Mouse (Mus musculus) MEL (cell line): ENCODE measurements around the gene Lsmem1. TPM values are rescaled to one million over a fixed set of nuclear protein-coding genes. Genes with fewer than 3 reads are reported as not detected.

Experiments
- DNase-seq: peaks from one replicate; pipeline ENCODE4 v3.0.0; 2011; ENCODE audit warnings: low read depth, low spot score
- H3K27ac ChIP-seq: 2 replicates; pipeline ENCODE4 v1.5.1; 2012; ENCODE audit warnings: low read depth, mild to moderate bottlenecking, control low read depth, low read length, moderate library complexity; ENCODE audit not compliant: control insufficient read depth
- H3K27me3 ChIP-seq, 2 experiments: fragments of 150-350 bp in 1 of 2; sonication (generic) in 1 of 2; 2 replicates each; pipeline ENCODE4 v1.6.1; 2012; ENCODE audit warnings: low read length in 2 of 2, mild to moderate bottlenecking in 2 of 2, improper control_type of control experiment in 1 of 2, moderate library complexity in 1 of 2; ENCODE audit not compliant: insufficient read depth in 2 of 2, control insufficient read depth in 1 of 2
- H3K36me3 ChIP-seq, 2 experiments: 2 replicates each; pipeline ENCODE4 v1.6.1; 2012 to 2014; ENCODE audit warnings: low read length in 2 of 2, improper control_type of control experiment in 1 of 2, inconsistent platforms in 1 of 2, mild to moderate bottlenecking in 1 of 2; ENCODE audit not compliant: insufficient read depth in 2 of 2, control insufficient read depth in 1 of 2
- H3K4me1 ChIP-seq, 2 experiments: fragments of 150-350 bp in 1 of 2; sonication (generic) in 1 of 2; 2 replicates each; pipeline ENCODE4 v1.6.1; 2012; ENCODE audit warnings: low read length in 2 of 2, improper control_type of control experiment in 1 of 2, mild to moderate bottlenecking in 1 of 2; ENCODE audit not compliant: insufficient read depth in 2 of 2, control insufficient read depth in 1 of 2
- H3K4me3 ChIP-seq, 2 experiments: fragments of 150-350 bp in 1 of 2; sonication (generic) in 1 of 2; 2 replicates each; pipeline ENCODE4 v1.5.1; 2012; ENCODE audit warnings: low read depth in 2 of 2, low read length in 2 of 2, mild to moderate bottlenecking in 2 of 2, moderate library complexity in 2 of 2, control low read depth in 1 of 2, improper control_type of control experiment in 1 of 2; ENCODE audit not compliant: control insufficient read depth in 1 of 2, insufficient read depth in 1 of 2
- H3K79me2 ChIP-seq: 2 replicates; pipeline ENCODE4 v1.6.1; 2012; ENCODE audit warnings: mild to moderate bottlenecking, low read length, moderate library complexity; ENCODE audit not compliant: control insufficient read depth, poor library complexity, insufficient read depth
- H3K9ac ChIP-seq: 2 replicates; pipeline ENCODE4 v1.6.1; 2012; ENCODE audit warnings: low read depth, mild to moderate bottlenecking, control low read depth, low read length, moderate library complexity; ENCODE audit not compliant: control insufficient read depth, poor library complexity, severe bottlenecking
- H3K9me3 ChIP-seq: fragments of 150-350 bp; sonication (generic); replicated peaks from 2 replicates; pipeline ENCODE4 v1.6.1; 2012; ENCODE audit warnings: mild to moderate bottlenecking, low read length, improper control_type of control experiment, moderate library complexity; ENCODE audit not compliant: insufficient read depth
- EP300 ChIP-seq, 2 experiments: IDR thresholded peaks; 2 replicates each; pipeline ENCODE4 v1.6.1; 2011; ENCODE audit warnings: improper control_type of control experiment in 2 of 2, low read length in 2 of 2, low read depth in 1 of 2, mild to moderate bottlenecking in 1 of 2
- ETS1 ChIP-seq: IDR thresholded peaks from 2 replicates; pipeline ENCODE4 v1.6.1; 2012; ENCODE audit warnings: low read depth, mild to moderate bottlenecking, inconsistent platforms, low read length, improper control_type of control experiment, moderate library complexity
- GATA1 ChIP-seq: IDR thresholded peaks from 2 replicates; pipeline ENCODE4 v1.6.1; 2011; ENCODE audit warnings: low read depth, low read length, improper control_type of control experiment
- JUND ChIP-seq: IDR thresholded peaks from 2 replicates; pipeline ENCODE4 v1.6.1; 2011; ENCODE audit warnings: low read depth, mild to moderate bottlenecking, improper control_type of control experiment, low read length
- POLR2A ChIP-seq, 2 experiments: IDR thresholded peaks; 2 replicates each; pipeline ENCODE4 v1.6.1; 2011 to 2012; ENCODE audit warnings: low read length in 2 of 2, mild to moderate bottlenecking in 2 of 2, control low read depth in 1 of 2, improper control_type of control experiment in 1 of 2, low read depth in 1 of 2, moderate library complexity in 1 of 2; ENCODE audit not compliant: control insufficient read depth in 1 of 2, insufficient read depth in 1 of 2, poor library complexity in 1 of 2
- POLR2AphosphoS2 ChIP-seq: IDR thresholded peaks from 2 replicates; pipeline ENCODE4 v1.6.1; 2011; ENCODE audit warnings: low read length, improper control_type of control experiment
- POLR2AphosphoS5 ChIP-seq: IDR thresholded peaks from 2 replicates; pipeline ENCODE4 v1.6.1; 2012; ENCODE audit warnings: low read depth, borderline replicate concordance, mild to moderate bottlenecking, inconsistent platforms, low read length, moderate library complexity, mixed read lengths
- RAD21 ChIP-seq: IDR thresholded peaks from 2 replicates; pipeline ENCODE4 v1.6.1; 2011; ENCODE audit warnings: mild to moderate bottlenecking, low read depth, low read length, improper control_type of control experiment
- RCOR1 ChIP-seq: IDR thresholded peaks from 2 replicates; pipeline ENCODE4 v1.6.1; 2012; ENCODE audit warnings: low read depth, mild to moderate bottlenecking, inconsistent platforms, low read length, improper control_type of control experiment
- SIN3A ChIP-seq: IDR thresholded peaks from 2 replicates; pipeline ENCODE4 v1.6.1; 2012; ENCODE audit warnings: low read length, improper control_type of control experiment, inconsistent platforms
- TCF12 ChIP-seq: IDR thresholded peaks from 2 replicates; pipeline ENCODE4 v1.6.1; 2014; ENCODE audit warnings: low read depth, mild to moderate bottlenecking, inconsistent platforms, low read length, improper control_type of control experiment, moderate library complexity
- USF1 ChIP-seq: IDR thresholded peaks from 2 replicates; pipeline ENCODE4 v1.6.1; 2014; ENCODE audit warnings: low read depth, mild to moderate bottlenecking, inconsistent platforms, low read length, improper control_type of control experiment, moderate library complexity
- ZNF384 ChIP-seq: IDR thresholded peaks from 2 replicates; pipeline ENCODE4 v1.6.1; 2012; ENCODE audit warnings: low read depth, mild to moderate bottlenecking, inconsistent platforms, low read length, improper control_type of control experiment
- polyA plus RNA-seq, 2 experiments: library from polyadenylated mRNA; stranded (reverse) in 1 of 2; unstranded in 1 of 2; fragments of >175 nt in 1 of 2; fragments of >200 nt in 1 of 2; gene quantifications; 2 replicates each; pipeline versions ENCODE4 v1.2.1 to v1.2.4; 2012; ENCODE audit warnings: low replicate concordance in 2 of 2, low read depth in 1 of 2; ENCODE audit not compliant: insufficient read length in 2 of 2, insufficient read depth in 1 of 2, missing spikeins in 1 of 2
- total RNA-seq: library from RNA; depleted of rRNA; stranded (reverse); fragments of 300-350 nt; gene quantifications from 2 replicates; pipeline ENCODE4 v1.2.3, GENCODE M21; 2012

The Lsmem1 gene
- total and polyA plus RNA-seq, 3 experiments: 0.14 TPM; not detected in 2

DNA sequence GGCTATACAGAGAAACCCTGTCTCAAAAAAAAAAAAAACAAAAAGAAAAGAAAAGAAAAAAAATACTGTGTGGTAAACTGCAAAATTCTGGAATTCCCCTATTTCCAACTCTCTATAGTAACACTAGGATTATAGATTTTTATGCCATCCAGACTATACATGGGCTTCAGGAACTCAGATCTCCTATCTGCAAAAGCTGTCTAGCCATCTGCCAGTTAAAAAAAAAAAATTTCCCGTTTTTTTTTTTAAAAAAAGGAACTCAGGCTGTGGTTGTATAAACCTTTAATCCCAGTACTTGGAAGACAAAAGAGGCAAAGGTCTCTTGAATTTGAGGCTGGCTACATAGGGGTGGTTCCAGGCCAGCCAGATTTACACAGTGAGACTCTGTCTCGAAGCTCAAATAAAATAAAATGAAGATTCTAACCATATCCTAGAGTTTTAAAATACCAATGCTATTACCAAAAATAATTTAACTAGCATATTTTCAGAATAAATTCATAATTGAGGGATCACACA is 19.2 kb upstream of the Lsmem1 start:
- H3K36me3 ChIP-seq: peaks cover 21 to 40% of the 10 kb centered on the region in 2 experiments

DNA sequence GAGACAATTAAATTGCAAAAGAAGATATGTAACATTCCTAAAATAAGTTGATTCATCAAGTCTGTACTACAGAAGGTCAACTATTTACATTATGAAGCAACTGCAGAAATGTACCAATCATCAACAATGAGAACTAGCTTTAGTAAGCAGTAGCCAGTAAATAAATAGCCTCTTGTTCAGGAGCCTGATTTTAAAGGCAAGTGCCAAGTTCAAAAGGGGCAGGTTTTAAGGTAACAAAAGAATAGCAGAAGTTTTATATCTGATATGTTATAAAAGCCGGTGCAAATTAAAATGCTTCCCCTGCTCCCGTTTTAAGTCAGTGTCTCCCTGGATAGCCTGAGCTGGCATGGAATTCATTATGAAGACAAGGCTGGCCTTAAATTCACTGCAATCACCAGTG is 18.5 kb upstream of the Lsmem1 start:
- Histone ChIP-seq H3K4me3 (no peak overlapping the region), H3K27me3 (no peaks in the 10 kb centered on the region), H3K36me3 (peaks cover 22 to 47% of the 10 kb centered on the region in 2 experiments), H3K79me2 (peaks cover 47% of the 10 kb centered on the region), H3K9ac (no peak overlapping the region), H3K27ac (no peak overlapping the region), H3K9me3 (no peaks in the 10 kb centered on the region), H3K4me1 (peaks cover 0 to 11% of the 10 kb centered on the region in 2 experiments; a peak in 3 of 4 replicates)
- TF ChIP-seq USF1 (no peak), RAD21 (no peak), JUND (no peak), GATA1 (no peak), POLR2AphosphoS2 (no peak)
- DNase-seq: no peak

More for the DNA sequence above, 19.2 kb upstream of the Lsmem1 start:
- peaks cover 0 to 11% of the 10 kb centered on the region in 2 experiments; a peak in 3 of 4 replicates for H3K4me1 ChIP-seq
- TF ChIP-seq GATA1 (no peak), POLR2AphosphoS5 (no peak), TCF12 (peak; percentile 31; the same call in 1 of the 2 replicates), ZNF384 (peak; percentile 97), EP300 (IDR thresholded peaks at IDR 0.05; ENCODE audit: low read depth in 1 of 2, low read length in 2 of 2) (peak in 1 of 2 experiments; percentile 25; a peak in 1 of 4 replicates), RCOR1 (peak; percentile 62; the same call in 1 of the 2 replicates), POLR2A (IDR thresholded peaks at IDR 0.05; ENCODE audit: control insufficient read depth in 1 of 2, insufficient read depth in 1 of 2, low read depth in 1 of 2, low read length in 2 of 2, poor library complexity in 1 of 2) (no peak), SIN3A (no peak), ETS1 (0 out of 2 replicates have a peak, but pooled peaks have one; percentile 22)
- H3K27ac ChIP-seq: no peak overlapping the region
- H3K27me3 ChIP-seq: no peaks in the 10 kb centered on the region
- peaks cover 49% of the 10 kb centered on the region for H3K79me2 ChIP-seq
- no peak for DNase-seq
- no peak overlapping the region for H3K9ac ChIP-seq
- H3K4me3 ChIP-seq: no peak overlapping the region
- no peaks in the 10 kb centered on the region for H3K9me3 ChIP-seq
